Mouse (Mus musculus): ENCODE data around the gene Kcnn1. TPM values are rescaled to one million over a fixed set of nuclear protein-coding genes. Genes with fewer than 3 reads are reported as not detected.

Gene Kcnn1
- polyA plus RNA-seq, 3 experiments from 2014 or later, result not detected

- no peak for ATAC-seq
Measured at GRCm38 (mm10) chr8:70866001-70866520, 3.0 kb upstream of the Kcnn1 start.

- ATAC-seq, result peak; percentile 87
Measured at GRCm38 (mm10) chr8:70865350-70866000, 2.4 kb upstream of the Kcnn1 start.

- no peak for ATAC-seq
Measured at GRCm38 (mm10) chr8:70864712-70865221, 1.7 kb upstream of the Kcnn1 start.

- ATAC-seq, result no peak
Measured at GRCm38 (mm10) chr8:70863956-70864711, 1.1 kb upstream of the Kcnn1 start.

- ATAC-seq, result no peak
Measured at GRCm38 (mm10) chr8:70857516-70857915, 5.5 kb downstream of the Kcnn1 start.

GRCm38 (mm10) chr8:70856541-70857197 lies 6.4 kb downstream of the Kcnn1 start:
- no peak for ATAC-seq

GRCm38 (mm10) chr8:70856028-70856427 lies 7.0 kb downstream of the Kcnn1 start:
- no peak for ATAC-seq

GRCm38 (mm10) chr8:70853863-70854262 lies 9.2 kb downstream of the Kcnn1 start:
- no peak for ATAC-seq

GRCm38 (mm10) chr8:70852595-70853231 lies 10.3 kb downstream of the Kcnn1 start:
- no peak for ATAC-seq

GRCm38 (mm10) chr8:70851837-70852236 lies 11.2 kb downstream of the Kcnn1 start:
- no peak for ATAC-seq

GRCm38 (mm10) chr8:70850947-70851346 lies 12.1 kb downstream of the Kcnn1 start:
- ATAC-seq, result no peak

- ATAC-seq, result no peak
Measured at GRCm38 (mm10) chr8:70850132-70850845, 12.8 kb downstream of the Kcnn1 start.

GRCm38 (mm10) chr8:70849333-70849990 lies 13.6 kb downstream of the Kcnn1 start:
- ATAC-seq, result no peak

GRCm38 (mm10) chr8:70846371-70847154 lies 16.5 kb downstream of the Kcnn1 start:
- ATAC-seq, result no peak

GRCm38 (mm10) chr8:70845108-70845507 lies 17.9 kb downstream of the Kcnn1 start:
- ATAC-seq, result no peak

- ATAC-seq, result peak; percentile 19
Measured at GRCm38 (mm10) chr8:70844523-70844922, 18.5 kb downstream of the Kcnn1 start.

- no peak for ATAC-seq
Measured at GRCm38 (mm10) chr8:70843941-70844340, 19.1 kb downstream of the Kcnn1 start.

- ATAC-seq, result no peak
Measured at GRCm38 (mm10) chr8:70843214-70843773, 19.8 kb downstream of the Kcnn1 start.

- ATAC-seq, result no peak
Measured at GRCm38 (mm10) chr8:70842484-70842883, 20.6 kb downstream of the Kcnn1 start.

Data from inflammation-experienced regulatory T-cells, adult 6 months (primary cell).